Mouse (Mus musculus): ENCODE results near the gene Pxylp1. TPM values are rescaled to one million over a fixed set of nuclear protein-coding genes. Genes with fewer than 3 reads are reported as not detected.

The Pxylp1 gene
- total and polyA plus RNA-seq, 2 experiments from 2014 or later: 23.5 to 42.3 TPM

- Histone ChIP-seq H3K9me3 (ENCODE audit: low read length) (no peaks in the 10 kb centered on the region), H3K4me1 (ENCODE audit: insufficient read depth, low read length) (no peaks in the 10 kb centered on the region), H3K36me3 (ENCODE audit: insufficient read depth, low read length) (no peaks in the 10 kb centered on the region), H3K4me3 (ENCODE audit: low read depth, low read length) (no peak overlapping the region), H3K4me2 (ENCODE audit: low read depth, low read length, poor library complexity, severe bottlenecking) (no peak overlapping the region), H3K27ac (ENCODE audit: low read depth, low read length) (no peak overlapping the region), H3K9ac (replicated peaks; ENCODE audit: low read length, poor library complexity, severe bottlenecking) (no peak overlapping the region), H3K27me3 (ENCODE audit: insufficient read depth, low read length) (no peaks in the 10 kb centered on the region)
- ATAC-seq (ENCODE audit: low FRiP score) (no peak), DNase-seq (ENCODE audit: low spot score) (no peak)
- WGBS: 83% methylated on average over 7 of the region's 7 CpGs
- no peak for TF ChIP-seq CTCF (IDR thresholded peaks at IDR 0.05)
Observed at GRCm38 (mm10) chr9:96851036-96851435, 41.4 kb downstream of the Pxylp1 start.

- 32% methylated on average over 5 of the region's 5 CpGs for WGBS
Observed at GRCm38 (mm10) chr9:96849012-96849411, 43.5 kb downstream of the Pxylp1 start.

GRCm38 (mm10) chr9:96846361-96846760 is 46.1 kb downstream of the Pxylp1 start:
- Histone ChIP-seq H3K27me3 (ENCODE audit: insufficient read depth, low read length) (no peaks in the 10 kb centered on the region), H3K4me2 (ENCODE audit: low read depth, low read length, poor library complexity, severe bottlenecking) (no peak overlapping the region), H3K9me3 (ENCODE audit: low read length) (no peaks in the 10 kb centered on the region), H3K27ac (ENCODE audit: low read depth, low read length) (no peak overlapping the region), H3K36me3 (ENCODE audit: insufficient read depth, low read length) (no peaks in the 10 kb centered on the region), H3K9ac (replicated peaks; ENCODE audit: low read length, poor library complexity, severe bottlenecking) (no peak overlapping the region), H3K4me3 (ENCODE audit: low read depth, low read length) (no peak overlapping the region), H3K4me1 (ENCODE audit: insufficient read depth, low read length) (no peaks in the 10 kb centered on the region)
- no peak for DNase-seq (ENCODE audit: low spot score)
- 90% methylated on average over 8 of the region's 8 CpGs for WGBS
- TF ChIP-seq CTCF (IDR thresholded peaks at IDR 0.05): no peak
- no peak for ATAC-seq (ENCODE audit: low FRiP score)

More at GRCm38 (mm10) chr9:96849012-96849411, 43.5 kb downstream of the Pxylp1 start:
- H3K9me3 ChIP-seq (ENCODE audit: low read length): no peaks in the 10 kb centered on the region
- H3K36me3 ChIP-seq (ENCODE audit: insufficient read depth, low read length): no peaks in the 10 kb centered on the region
- H3K4me1 ChIP-seq (ENCODE audit: insufficient read depth, low read length): no peaks in the 10 kb centered on the region
- H3K4me2 ChIP-seq (ENCODE audit: low read depth, low read length, poor library complexity, severe bottlenecking): no peak overlapping the region
- no peak overlapping the region for H3K4me3 ChIP-seq (ENCODE audit: low read depth, low read length)
- no peak overlapping the region for H3K27ac ChIP-seq (ENCODE audit: low read depth, low read length)
- H3K27me3 ChIP-seq (ENCODE audit: insufficient read depth, low read length): no peaks in the 10 kb centered on the region
- no peak for TF ChIP-seq CTCF (IDR thresholded peaks at IDR 0.05)
- ATAC-seq (ENCODE audit: low FRiP score): no peak
- no peak for DNase-seq (ENCODE audit: low spot score)
- H3K9ac ChIP-seq (replicated peaks; ENCODE audit: low read length, poor library complexity, severe bottlenecking): 0 out of 2 replicates have a peak overlapping the region, but pooled peaks have one; percentile 19

GRCm38 (mm10) chr9:96844798-96845209 is 47.7 kb downstream of the Pxylp1 start:
- DNase-seq (ENCODE audit: low spot score) (peak; percentile 62), ATAC-seq (ENCODE audit: low FRiP score) (no peak)
- WGBS: 53% methylated on average over 3 of the region's 3 CpGs
- Histone ChIP-seq H3K4me1 (ENCODE audit: insufficient read depth, low read length) (no peaks in the 10 kb centered on the region), H3K4me3 (ENCODE audit: low read depth, low read length) (no peak overlapping the region), H3K27ac (ENCODE audit: low read depth, low read length) (no peak overlapping the region), H3K9me3 (ENCODE audit: low read length) (no peaks in the 10 kb centered on the region), H3K9ac (replicated peaks; ENCODE audit: low read length, poor library complexity, severe bottlenecking) (no peak overlapping the region), H3K27me3 (ENCODE audit: insufficient read depth, low read length) (no peaks in the 10 kb centered on the region), H3K4me2 (ENCODE audit: low read depth, low read length, poor library complexity, severe bottlenecking) (no peak overlapping the region), H3K36me3 (ENCODE audit: insufficient read depth, low read length) (no peaks in the 10 kb centered on the region)
- TF ChIP-seq CTCF (IDR thresholded peaks at IDR 0.05): no peak

- H3K27ac ChIP-seq (ENCODE audit: low read depth, low read length): no peak overlapping the region
- no peak for TF ChIP-seq CTCF (IDR thresholded peaks at IDR 0.05)
- no peaks in the 10 kb centered on the region for H3K36me3 ChIP-seq (ENCODE audit: insufficient read depth, low read length)
- DNase-seq (ENCODE audit: low spot score): no peak
- no peaks in the 10 kb centered on the region for H3K9me3 ChIP-seq (ENCODE audit: low read length)
- no peak overlapping the region for H3K4me3 ChIP-seq (ENCODE audit: low read depth, low read length)
- WGBS: 81% methylated on average over 5 of the region's 5 CpGs
- H3K27me3 ChIP-seq (ENCODE audit: insufficient read depth, low read length): no peaks in the 10 kb centered on the region
- H3K4me1 ChIP-seq (ENCODE audit: insufficient read depth, low read length): no peaks in the 10 kb centered on the region
- ATAC-seq (ENCODE audit: low FRiP score): no peak
- H3K4me2 ChIP-seq (ENCODE audit: low read depth, low read length, poor library complexity, severe bottlenecking): no peak overlapping the region
- H3K9ac ChIP-seq (replicated peaks; ENCODE audit: low read length, poor library complexity, severe bottlenecking): no peak overlapping the region
Observed at GRCm38 (mm10) chr9:96839376-96839775, 53.1 kb downstream of the Pxylp1 start.

- H3K27me3 ChIP-seq (ENCODE audit: insufficient read depth, low read length): no peaks in the 10 kb centered on the region
- H3K9ac ChIP-seq (replicated peaks; ENCODE audit: low read length, poor library complexity, severe bottlenecking): no peak overlapping the region
- peak; percentile 82 for TF ChIP-seq CTCF (IDR thresholded peaks at IDR 0.05)
- WGBS: 32% methylated on average over 10 of the region's 10 CpGs
- no peaks in the 10 kb centered on the region for H3K36me3 ChIP-seq (ENCODE audit: insufficient read depth, low read length)
- DNase-seq (ENCODE audit: low spot score): peak; percentile 79
- ATAC-seq (ENCODE audit: low FRiP score): peak; percentile 50
- no peak overlapping the region for H3K4me2 ChIP-seq (ENCODE audit: low read depth, low read length, poor library complexity, severe bottlenecking)
- peak overlapping the region; percentile 51 for H3K27ac ChIP-seq (ENCODE audit: low read depth, low read length)
- no peaks in the 10 kb centered on the region for H3K9me3 ChIP-seq (ENCODE audit: low read length)
- H3K4me1 ChIP-seq (ENCODE audit: insufficient read depth, low read length): no peaks in the 10 kb centered on the region
- H3K4me3 ChIP-seq (ENCODE audit: low read depth, low read length): no peak overlapping the region
Observed at GRCm38 (mm10) chr9:96838864-96839263, 53.6 kb downstream of the Pxylp1 start.
